ENCODE assay signal across 16 mouse cellular contexts in the genomic region with DNA sequence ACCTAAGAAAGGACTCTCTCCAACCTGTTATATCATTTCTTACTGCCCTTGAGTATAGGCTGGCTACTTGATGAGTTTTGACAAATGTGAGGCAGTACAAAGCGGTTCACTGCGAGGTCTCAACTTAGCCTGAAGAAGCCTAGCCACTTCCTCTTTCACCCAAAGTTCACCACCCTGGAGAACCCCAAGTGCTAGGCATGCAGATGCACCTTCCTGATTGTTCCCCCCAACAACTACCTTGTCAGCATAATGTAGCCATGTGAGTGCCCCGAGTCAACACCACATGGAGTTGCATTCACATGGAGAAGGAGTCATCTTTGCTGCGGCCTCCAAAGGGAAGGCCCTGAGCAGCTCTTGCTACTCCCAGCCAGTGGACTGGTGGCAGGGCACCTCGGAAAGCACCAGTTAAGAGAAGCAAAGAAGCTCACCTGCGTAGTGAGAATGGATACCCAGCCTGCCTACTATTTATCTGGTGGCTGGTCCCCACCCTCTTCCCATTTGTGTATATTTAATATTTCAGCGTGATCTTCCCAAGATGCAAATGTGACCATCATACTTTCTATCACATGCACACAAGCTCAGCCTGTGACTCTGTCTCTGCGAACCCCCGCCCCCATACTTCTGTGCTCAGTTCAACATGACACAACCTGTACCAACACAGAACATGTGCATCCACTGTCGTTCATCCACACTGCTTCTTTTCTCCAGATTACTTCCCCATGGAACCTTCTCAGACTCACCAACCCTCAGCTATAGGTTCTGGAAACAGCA.
A peak's percentile ranks its signal among the peaks of the same experiment; 100 is the strongest.
DNase-seq lines count a peak whose midpoint lies in the region; ATAC-seq and TF ChIP-seq lines count a peak whose summit lies in the region.
"Had no signal": no experiment of that assay in that cellular context is flagged by ENCODE, and none has a peak within 500 bp of the region (broad histone marks: within the 10 kb centered on the region; RNA-seq: fewer than 3 reads in every experiment).

No protein-coding gene starts in this region.

- no peaks in the 10 kb centered on the region for H3K27me3 ChIP-seq in forebrain, embryonic 16.5 days (replicated peaks; ENCODE audit: control insufficient read depth, insufficient read depth, low read length)
- H3K27me3 ChIP-seq in forebrain, postnatal 0 days (ENCODE audit: insufficient read depth, low read length), result no peaks in the 10 kb centered on the region
- H3K27me3 ChIP-seq: embryonic facial prominence, embryonic 12.5 days; liver, embryonic 12.5 days had no signal

- peak; percentile 88 for DNase-seq in A20 (ENCODE audit: low read depth, low spot score)
- DNase-seq in CD4-positive, CD25-positive, alpha-beta regulatory T cell, adult 2 months (ENCODE audit: low read depth, low spot score), result peak; percentile 57
- DNase-seq in Muller cell, postnatal 12 days (ENCODE audit: inconsistent ontology term), result no peak
- DNase-seq in forebrain, postnatal 0 days, result no peak
- DNase-seq: cerebellum, adult 9-11 months; kidney, adult 18-20 months; kidney, postnatal 4 days; lung, postnatal 4 days had no signal

- no peak overlapping the region for H3K9ac ChIP-seq in forebrain, embryonic 16.5 days (replicated peaks; ENCODE audit: low read depth, low read length)
- no peak overlapping the region for H3K9ac ChIP-seq in forebrain, postnatal 0 days
- H3K9ac ChIP-seq: embryonic facial prominence, embryonic 12.5 days; liver, embryonic 12.5 days had no signal

- WGBS in forebrain, embryonic 16.5 days, result 95% methylated on average over 10 of the region's 10 CpGs
- 95% methylated on average over 10 of the region's 10 CpGs for WGBS in forebrain, postnatal 0 days

- no peak overlapping the region for H3K4me3 ChIP-seq in forebrain, embryonic 16.5 days (replicated peaks; ENCODE audit: low read length)
- no peak overlapping the region for H3K4me3 ChIP-seq in forebrain, postnatal 0 days (ENCODE audit: low read depth, low read length)
- H3K4me3 ChIP-seq: embryonic facial prominence, embryonic 12.5 days; forebrain, embryonic 10.5 days; heart, embryonic 10.5 days; hindbrain, embryonic 10.5 days; liver, embryonic 12.5 days had no signal

- no peak overlapping the region for H3K27ac ChIP-seq in forebrain, embryonic 16.5 days (ENCODE audit: low read length)
- H3K27ac ChIP-seq in forebrain, postnatal 0 days (ENCODE audit: low read depth, low read length), result no peak overlapping the region
- H3K27ac ChIP-seq: embryonic facial prominence, embryonic 12.5 days; forebrain, embryonic 10.5 days; heart, embryonic 10.5 days; hindbrain, embryonic 10.5 days; liver, embryonic 12.5 days had no signal

- H3K4me2 ChIP-seq in forebrain, embryonic 16.5 days (ENCODE audit: low read length), result no peak overlapping the region
- H3K4me2 ChIP-seq in forebrain, postnatal 0 days (ENCODE audit: low read depth), result no peak overlapping the region
- H3K4me2 ChIP-seq: embryonic facial prominence, embryonic 12.5 days; liver, embryonic 12.5 days had no signal

- no peak for TF ChIP-seq CTCF in forebrain, postnatal 0 days (IDR thresholded peaks at IDR 0.05; ENCODE audit: low read depth)

- no peaks in the 10 kb centered on the region for H3K36me3 ChIP-seq in forebrain, embryonic 16.5 days (ENCODE audit: control insufficient read depth, insufficient read depth)
- H3K36me3 ChIP-seq in forebrain, postnatal 0 days (ENCODE audit: insufficient read depth), result no peaks in the 10 kb centered on the region
- H3K36me3 ChIP-seq: embryonic facial prominence, embryonic 12.5 days; forebrain, embryonic 10.5 days; heart, embryonic 10.5 days; hindbrain, embryonic 10.5 days; liver, embryonic 12.5 days had no signal

- ATAC-seq in hematopoietic stem cell, adult 5-6 weeks (replicated peaks in 1 of 2; ENCODE audit: insufficient read depth in 1 of 2, low FRiP score in 2 of 2, low TSS enrichment in 1 of 2, low read depth in 1 of 2, poor library complexity in 2 of 2, severe bottlenecking in 2 of 2), result peak; percentile 94 to 95
- ATAC-seq in neutrophil, adult 5-6 weeks (ENCODE audit: extremely low read depth, insufficient number of reproducible peaks, low FRiP score, poor library complexity, severe bottlenecking), result peak; percentile 77
- ATAC-seq in forebrain, embryonic 16.5 days, result no peak
- no peak for ATAC-seq in forebrain, postnatal 0 days
- ATAC-seq: liver, embryonic 12.5 days had no signal

- H3K9me3 ChIP-seq in forebrain, embryonic 16.5 days (ENCODE audit: control insufficient read depth, low read length), result no peaks in the 10 kb centered on the region
- no peaks in the 10 kb centered on the region for H3K9me3 ChIP-seq in forebrain, postnatal 0 days (ENCODE audit: low read length)
- H3K9me3 ChIP-seq: embryonic facial prominence, embryonic 12.5 days; forebrain, embryonic 10.5 days; heart, embryonic 10.5 days; hindbrain, embryonic 10.5 days; liver, embryonic 12.5 days had no signal

- no peaks in the 10 kb centered on the region for H3K4me1 ChIP-seq in forebrain, embryonic 16.5 days (replicated peaks; ENCODE audit: control insufficient read depth, insufficient read depth, low read length)
- H3K4me1 ChIP-seq in forebrain, postnatal 0 days (ENCODE audit: insufficient read depth), result no peaks in the 10 kb centered on the region
- H3K4me1 ChIP-seq: embryonic facial prominence, embryonic 12.5 days; hindbrain, embryonic 10.5 days; liver, embryonic 12.5 days had no signal

Comparison
In these comparisons a context has a peak if more than half of its experiments do, and no peak if none do; other contexts are left out.
1. DNase-seq: peak in A20 (single experiment) and CD4-positive, CD25-positive, alpha-beta regulatory T cell, adult 2 months (single experiment); none in Muller cell, postnatal 12 days (single experiment) and forebrain, postnatal 0 days (single experiment).
2. ATAC-seq: peak in hematopoietic stem cell, adult 5-6 weeks (2 of 2) and neutrophil, adult 5-6 weeks (single experiment); none in forebrain, embryonic 16.5 days (single experiment) and forebrain, postnatal 0 days (single experiment).